Mouse (Mus musculus) monocyte, adult 2 months (primary cell): ENCODE data around the gene Ttc9c.

Experiments
- DNase-seq, 2 experiments: peaks; one replicate each; pipeline ENCODE4 v3.0.0; 2022; ENCODE audit warnings: low spot score in 2 of 2, low read depth in 1 of 2

Gene Ttc9c

DNA sequence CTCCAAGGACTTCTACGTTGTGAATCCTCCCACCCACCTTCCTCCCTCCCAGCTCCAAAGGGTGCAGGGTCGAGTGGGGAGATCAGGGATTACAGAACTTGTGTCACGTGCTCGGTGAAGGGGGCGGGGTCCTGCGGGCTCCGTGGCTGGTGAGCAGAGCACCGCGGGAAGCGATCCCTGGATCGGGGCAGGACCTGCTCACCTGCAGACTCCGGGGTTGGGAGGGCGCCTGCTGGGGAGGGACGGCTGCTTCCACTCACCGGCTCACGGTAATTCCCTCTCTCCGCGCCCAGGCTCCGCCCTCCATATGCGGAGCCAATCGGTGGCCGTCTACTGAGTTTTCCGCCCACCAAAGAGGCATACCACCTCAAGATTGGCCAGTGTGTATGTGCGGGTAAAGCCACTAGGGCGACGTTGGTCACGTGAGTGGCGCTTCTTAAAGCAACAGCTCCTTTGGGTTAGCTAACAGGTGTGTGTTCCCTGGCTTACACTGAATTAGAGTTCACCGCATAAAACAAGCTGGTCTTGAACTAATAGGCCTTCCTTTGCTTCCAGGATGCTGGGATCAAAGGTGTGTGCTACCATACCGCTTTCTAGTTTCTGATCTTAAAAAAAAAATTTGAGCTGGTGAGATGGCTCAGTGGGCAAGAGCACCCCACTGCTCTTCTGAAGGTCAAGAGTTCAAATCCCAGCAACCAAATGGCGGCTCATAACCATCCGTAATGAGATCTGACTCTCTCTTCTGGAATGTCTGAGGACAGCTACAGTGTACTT is 32.9 kb downstream of the Ttc9c start, which contains the start of gene Taf6l:
Gene Taf6l (minus strand): TSS at position 410 of the 774 bp plus-strand sequence.
- peak; percentile 75 to 82 for DNase-seq

DNA sequence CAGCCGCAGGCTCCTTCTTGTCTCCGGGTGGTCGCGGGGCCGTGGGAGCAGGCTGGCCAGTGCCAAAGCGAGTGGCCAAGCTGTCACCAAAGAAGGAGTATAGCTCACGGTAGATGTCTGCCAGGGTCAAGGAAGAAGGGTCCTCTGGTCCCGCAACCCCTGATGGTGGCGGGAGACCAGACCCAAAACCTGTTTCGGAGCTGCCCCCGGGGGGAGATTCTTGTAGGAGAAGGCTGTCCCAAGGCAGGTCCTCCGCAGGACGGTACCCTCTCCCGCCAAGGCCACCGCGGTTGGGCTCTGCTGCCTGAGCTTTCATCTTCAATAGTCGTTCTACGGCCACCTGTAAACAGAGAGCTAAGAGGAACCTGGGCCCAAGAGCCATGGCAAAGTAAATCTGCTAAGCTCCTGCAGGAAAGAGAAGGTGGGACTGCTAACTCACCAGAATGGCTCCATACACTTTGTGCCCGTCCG is 44.1 kb downstream of the Ttc9c start:
- DNase-seq = no peak

DNA sequence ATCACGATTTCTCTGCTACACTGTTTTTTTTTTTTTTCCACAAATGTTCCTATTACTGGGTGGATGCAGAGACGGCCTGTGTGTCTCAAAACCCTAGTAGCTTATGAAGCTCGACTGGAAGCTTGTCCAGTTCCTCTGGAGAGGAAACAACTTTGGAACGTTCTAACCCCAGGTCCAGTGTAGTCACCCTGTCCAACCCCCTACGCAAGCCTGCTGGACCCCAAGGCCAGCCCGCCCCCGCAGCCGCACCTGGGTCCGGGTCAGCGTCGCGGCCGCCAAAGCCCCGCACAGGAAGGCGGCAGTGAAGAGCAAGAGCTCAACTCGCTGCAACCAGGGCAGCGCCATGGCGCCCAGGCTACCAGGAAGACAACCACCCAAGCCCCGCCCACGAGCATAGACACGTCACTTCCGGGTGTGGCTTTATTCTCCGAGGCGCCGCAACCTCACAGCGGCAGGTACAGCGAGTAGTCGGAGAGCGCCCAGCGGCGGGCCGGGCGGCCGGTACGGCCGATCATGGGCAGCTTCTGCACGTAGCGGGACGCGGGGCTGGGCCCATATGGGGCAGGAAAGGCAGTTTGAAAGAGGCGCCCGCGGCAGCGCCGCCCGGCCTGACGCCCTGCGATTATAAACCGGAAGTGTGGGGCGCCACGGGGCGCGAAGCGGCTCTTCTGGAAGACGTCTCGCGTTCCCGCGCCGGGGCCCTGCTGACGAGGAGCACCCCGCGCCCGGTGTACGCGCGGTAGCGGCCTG is 44.9 kb downstream of the Ttc9c start, which contains the start of gene Tmem179b:
Gene Tmem179b (minus strand): TSS at position 382 of the 750 bp plus-strand sequence.
- DNase-seq = peak; percentile 87 to 95

DNA sequence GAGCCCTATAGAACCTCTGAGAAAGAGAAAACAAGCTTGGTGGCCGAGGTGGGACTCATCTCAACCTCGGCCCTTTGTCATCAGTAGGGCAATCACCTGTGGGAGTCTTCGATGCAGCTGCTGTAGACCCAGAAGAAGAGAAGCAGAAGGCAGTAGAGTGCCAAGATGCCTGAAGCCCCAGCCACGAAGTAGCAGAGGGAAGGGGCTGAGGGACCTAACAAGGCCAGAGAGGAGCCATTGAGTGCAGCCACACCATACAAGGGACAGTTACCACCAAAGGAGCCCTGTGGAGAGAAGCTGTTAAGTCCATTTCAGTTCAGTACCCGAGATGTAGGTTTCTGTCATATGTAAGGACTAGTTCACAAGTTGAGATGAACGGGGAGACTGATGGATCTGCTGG is 45.7 kb downstream of the Ttc9c start:
- DNase-seq = no peak

DNA sequence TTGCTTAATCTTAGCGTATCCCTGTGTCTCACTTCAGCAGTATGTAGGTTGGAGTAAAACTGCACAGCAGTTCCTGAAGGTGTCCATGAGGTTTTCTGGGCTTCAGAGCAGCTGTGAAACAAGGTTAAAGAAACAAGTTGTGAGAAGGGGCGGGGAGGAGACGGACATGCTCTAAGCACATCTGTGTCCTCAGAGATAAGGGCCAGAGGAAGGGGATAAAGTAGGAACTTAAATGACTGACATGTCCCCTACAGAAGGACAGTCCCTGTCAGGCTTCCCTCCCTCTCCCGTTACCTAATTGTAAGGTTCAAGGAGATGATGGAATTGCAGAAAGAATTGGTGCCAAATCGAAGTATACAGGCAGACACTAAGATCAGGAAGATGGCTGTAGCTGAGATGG is 46.1 kb downstream of the Ttc9c start:
- DNase-seq = no peak

- peak; percentile 47 to 55 for DNase-seq
Measured at GRCm38 (mm10) chr19:8770567-8771270, 48.4 kb downstream of the Ttc9c start, which contains the start of gene Tmem223. TSS of gene Tmem223 (plus strand) at chr19:8770996.

DNA sequence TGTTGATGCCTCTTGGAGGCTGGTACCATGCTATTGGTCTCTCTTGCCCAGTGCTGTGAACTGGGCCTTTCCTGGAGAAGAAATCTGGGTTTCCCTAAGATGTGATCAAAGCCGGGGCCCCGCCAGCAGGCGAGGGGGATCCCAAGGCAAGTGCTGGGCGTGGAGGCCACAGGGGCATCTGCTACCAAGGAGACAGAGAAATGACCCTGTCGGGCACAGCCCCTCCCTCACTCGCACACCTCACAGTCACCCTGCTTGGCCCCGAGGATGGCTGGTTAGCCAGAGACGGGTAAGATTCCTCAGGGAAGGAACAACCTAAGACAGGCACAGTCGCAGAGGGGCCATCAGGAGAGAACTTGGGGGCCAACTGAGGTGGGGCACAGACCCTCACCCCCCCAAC is 53.6 kb downstream of the Ttc9c start:
- no peak for DNase-seq

GRCm38 (mm10) chr19:8763276-8763675 is 55.9 kb downstream of the Ttc9c start:
- no peak for DNase-seq

- no peak for DNase-seq
Measured at GRCm38 (mm10) chr19:8760757-8761156, 58.4 kb downstream of the Ttc9c start.
